Mouse (Mus musculus) neural tube, embryonic 13.5 days (tissue): ENCODE measurements at regions not wholly inside any gene's neighbourhood (a gene's known extent, or its start where the extent isn't known, plus 50 kb on each side); places are given as distances from the start of the nearest gene placed in this dataset.

ENCODE experiments used
- ATAC-seq: fragments of 200-750 bp; cut with Nextera tagmentation; 2 replicates; pipeline ENCODE4 v1.8.0; 2017; ENCODE audit warnings: low read depth, mild to moderate bottlenecking, moderate TSS enrichment, moderate library complexity
- H3K27ac ChIP-seq: fragments of 300-500 bp; sonication (generic); replicated peaks from 2 replicates; pipeline ENCODE4 v1.5.1; 2015; ENCODE audit warnings: moderate library complexity, mild to moderate bottlenecking, inconsistent platforms
- H3K27me3 ChIP-seq: fragments of 300-500 bp; sonication (generic); 2 replicates; pipeline ENCODE4 v1.6.1; 2015; ENCODE audit warnings: mild to moderate bottlenecking, inconsistent platforms
- H3K36me3 ChIP-seq: fragments of 300-500 bp; sonication (generic); 2 replicates; pipeline ENCODE4 v1.6.1; 2015; ENCODE audit warnings: mild to moderate bottlenecking, inconsistent platforms
- H3K4me1 ChIP-seq: fragments of 300-500 bp; sonication (generic); replicated peaks from 2 replicates; pipeline ENCODE4 v1.6.1; 2015; ENCODE audit warnings: inconsistent platforms
- H3K4me2 ChIP-seq: fragments of 300-500 bp; sonication (generic); 2 replicates; pipeline ENCODE4 v1.6.1; 2015; ENCODE audit warnings: inconsistent platforms, mild to moderate bottlenecking, moderate library complexity
- H3K4me3 ChIP-seq: fragments of 300-500 bp; sonication (generic); 2 replicates; pipeline ENCODE4 v1.5.1; 2015; ENCODE audit warnings: mild to moderate bottlenecking, inconsistent platforms
- H3K9ac ChIP-seq: fragments of 300-500 bp; sonication (generic); 2 replicates; pipeline ENCODE4 v1.6.1; 2015; ENCODE audit warnings: moderate library complexity, mild to moderate bottlenecking, inconsistent platforms
- H3K9me3 ChIP-seq: fragments of 300-500 bp; sonication (generic); 2 replicates; pipeline ENCODE4 v1.6.1; 2016; ENCODE audit warnings: inconsistent platforms
- WGBS: fragments of 180-500 bp; shearing (Covaris S2); methylation state at CpG from one replicate; pipeline ENCODE4 v1.1.7; 2015; 5-methylcytosine and 5-hydroxymethylcytosine counted together

GRCm38 (mm10) chr5:119373774-119374700 is 296.4 kb upstream of the Tbx3 start:
- Histone ChIP-seq H3K27me3 (peaks cover 14% of the 10 kb centered on the region; the same call in 1 of the 2 replicates), H3K4me2 (no peak overlapping the region), H3K4me1 (0 out of 2 replicates have a peak, but pooled peaks cover 7% of the 10 kb centered on the region), H3K9me3 (no peaks in the 10 kb centered on the region), H3K36me3 (no peaks in the 10 kb centered on the region), H3K27ac (no peak overlapping the region), H3K4me3 (no peak overlapping the region), H3K9ac (no peak overlapping the region)
- no peak for ATAC-seq
- 86% methylated on average over 24 of the region's 24 CpGs for WGBS

GRCm38 (mm10) chr5:119374861-119375260 is 295.6 kb upstream of the Tbx3 start:
- Histone ChIP-seq H3K27ac (no peak overlapping the region), H3K4me1 (0 out of 2 replicates have a peak, but pooled peaks cover 7% of the 10 kb centered on the region), H3K4me2 (no peak overlapping the region), H3K9ac (no peak overlapping the region), H3K36me3 (no peaks in the 10 kb centered on the region), H3K27me3 (peaks cover 14% of the 10 kb centered on the region; the same call in 1 of the 2 replicates), H3K4me3 (no peak overlapping the region), H3K9me3 (no peaks in the 10 kb centered on the region)
- WGBS: 89% methylated on average over 3 of the region's 3 CpGs
- ATAC-seq: no peak

GRCm38 (mm10) chr5:119378261-119378660 is 292.2 kb upstream of the Tbx3 start:
- no peaks in the 10 kb centered on the region for H3K36me3 ChIP-seq
- no peak overlapping the region for H3K9ac ChIP-seq
- H3K27me3 ChIP-seq: peaks cover 7% of the 10 kb centered on the region; the same call in 1 of the 2 replicates
- no peak overlapping the region for H3K4me2 ChIP-seq
- no peak overlapping the region for H3K27ac ChIP-seq
- H3K4me1 ChIP-seq: no peaks in the 10 kb centered on the region
- H3K4me3 ChIP-seq: no peak overlapping the region
- H3K9me3 ChIP-seq: no peaks in the 10 kb centered on the region; the same call in 1 of the 2 replicates
- 15% methylated on average over 8 of the region's 8 CpGs for WGBS
- no peak for ATAC-seq

DNA sequence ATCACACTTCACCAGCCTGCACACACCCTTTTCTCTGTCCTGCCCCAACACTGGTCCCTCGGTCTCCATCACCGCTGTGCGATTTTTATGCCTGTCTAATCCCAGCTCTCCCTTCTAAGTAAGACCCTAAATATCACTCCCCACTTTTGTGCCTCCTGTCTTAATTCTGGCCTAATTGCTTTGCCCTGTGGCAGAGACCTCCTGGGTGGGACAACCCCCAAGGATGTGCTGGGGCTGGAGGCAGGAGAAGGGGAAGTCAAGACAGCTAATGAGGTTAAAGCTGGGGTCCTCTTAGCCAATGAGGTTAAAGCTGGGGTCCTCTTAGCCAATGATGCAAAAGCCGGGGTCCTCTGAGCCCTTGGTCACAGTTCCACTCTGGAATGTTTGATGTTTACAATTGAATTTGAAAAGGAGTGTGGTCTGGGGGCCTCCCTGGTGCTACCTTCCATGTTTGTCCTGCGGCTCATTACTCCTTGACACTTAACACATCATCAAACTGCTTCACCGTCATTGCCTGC is 290.5 kb upstream of the Tbx3 start:
- Histone ChIP-seq H3K9ac (no peak overlapping the region), H3K36me3 (no peaks in the 10 kb centered on the region), H3K27ac (no peak overlapping the region), H3K4me1 (no peaks in the 10 kb centered on the region), H3K4me2 (no peak overlapping the region), H3K27me3 (peaks cover 7% of the 10 kb centered on the region; the same call in 1 of the 2 replicates), H3K9me3 (no peaks in the 10 kb centered on the region; the same call in 1 of the 2 replicates), H3K4me3 (no peak overlapping the region)
- no peak for ATAC-seq
- 76% methylated on average over 6 of the region's 6 CpGs for WGBS

DNA sequence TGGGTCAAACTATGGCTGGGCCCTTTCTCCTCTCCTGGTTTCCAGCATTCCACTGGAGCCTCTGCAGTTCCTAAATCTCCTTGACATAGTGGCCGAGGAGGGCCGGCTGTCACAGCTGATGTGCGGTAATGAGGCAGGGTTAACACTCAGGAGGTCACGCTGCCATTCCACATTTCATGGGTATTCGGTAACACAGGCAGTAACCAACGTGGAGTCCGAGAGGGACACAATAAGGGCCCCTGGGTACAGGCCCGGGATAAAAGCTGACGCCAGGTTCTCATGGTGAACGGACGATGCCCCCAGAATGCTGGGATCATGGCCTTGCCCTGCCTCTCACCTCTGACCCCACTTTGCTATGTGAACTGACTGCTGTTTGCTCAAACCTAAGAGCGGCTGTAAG is 289.0 kb upstream of the Tbx3 start:
- no peak overlapping the region for H3K27ac ChIP-seq
- WGBS: 20% methylated on average over 12 of the region's 12 CpGs
- H3K4me3 ChIP-seq: no peak overlapping the region
- H3K27me3 ChIP-seq: peaks cover 6% of the 10 kb centered on the region; the same call in 1 of the 2 replicates
- no peaks in the 10 kb centered on the region; the same call in 1 of the 2 replicates for H3K9me3 ChIP-seq
- H3K4me1 ChIP-seq: no peaks in the 10 kb centered on the region
- no peaks in the 10 kb centered on the region for H3K36me3 ChIP-seq
- H3K4me2 ChIP-seq: no peak overlapping the region
- no peak for ATAC-seq
- H3K9ac ChIP-seq: no peak overlapping the region

DNA sequence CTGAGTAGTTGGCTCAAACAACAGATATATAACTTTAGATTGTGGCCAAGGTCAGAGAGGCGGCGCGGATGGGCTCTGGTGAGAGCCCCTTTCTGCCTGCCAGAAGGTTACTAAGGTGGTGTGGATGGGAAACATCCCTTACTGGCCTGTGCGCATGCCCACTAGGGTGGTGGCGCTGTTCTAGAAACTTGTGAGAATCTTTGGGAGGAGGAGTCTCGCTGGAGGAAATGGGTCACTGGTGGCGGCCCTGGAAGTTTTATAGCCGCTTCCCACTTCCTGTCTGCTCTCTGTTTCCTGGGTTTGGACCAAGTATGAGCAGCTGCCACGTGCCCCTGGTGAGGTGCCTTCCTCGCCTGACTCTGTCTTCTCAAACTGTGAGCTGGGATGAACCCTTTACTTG is 285.0 kb upstream of the Tbx3 start:
- no peak overlapping the region for H3K4me2 ChIP-seq
- ATAC-seq: no peak
- 90% methylated on average over 10 of the region's 10 CpGs for WGBS
- H3K9me3 ChIP-seq: no peaks in the 10 kb centered on the region; the same call in 1 of the 2 replicates
- H3K27ac ChIP-seq: no peak overlapping the region
- H3K9ac ChIP-seq: no peak overlapping the region
- H3K4me1 ChIP-seq: no peaks in the 10 kb centered on the region
- no peak overlapping the region for H3K4me3 ChIP-seq
- H3K36me3 ChIP-seq: no peaks in the 10 kb centered on the region
- no peaks in the 10 kb centered on the region for H3K27me3 ChIP-seq

- no peak overlapping the region for H3K9ac ChIP-seq
- no peaks in the 10 kb centered on the region for H3K27me3 ChIP-seq
- 68% methylated on average over 8 of the region's 8 CpGs for WGBS
- ATAC-seq: no peak
- no peaks in the 10 kb centered on the region; the same call in 1 of the 2 replicates for H3K9me3 ChIP-seq
- no peak overlapping the region for H3K4me3 ChIP-seq
- H3K4me1 ChIP-seq: no peaks in the 10 kb centered on the region
- H3K4me2 ChIP-seq: no peak overlapping the region
- H3K36me3 ChIP-seq: no peaks in the 10 kb centered on the region
- no peak overlapping the region for H3K27ac ChIP-seq
Observed at GRCm38 (mm10) chr5:119386821-119387220, 283.6 kb upstream of the Tbx3 start.

DNA sequence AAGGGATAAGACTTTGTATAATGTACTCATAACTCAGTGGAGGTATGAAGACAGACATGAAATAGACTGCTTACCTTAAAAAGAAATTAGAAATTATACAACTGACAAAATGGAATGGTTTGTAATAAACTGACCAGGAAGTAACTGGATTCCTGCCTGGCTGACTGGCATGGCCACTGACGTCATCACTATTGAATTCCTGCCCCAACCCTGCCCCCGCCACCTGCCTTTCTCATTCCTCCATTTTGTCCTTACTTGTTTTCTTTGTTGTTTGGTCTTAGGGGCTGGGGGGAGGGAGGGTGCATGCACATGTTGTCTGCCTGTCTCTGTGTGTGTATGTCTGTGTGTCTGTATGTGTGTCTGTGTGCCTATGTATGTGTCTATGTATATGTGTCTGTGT is 283.2 kb upstream of the Tbx3 start:
- Histone ChIP-seq H3K4me1 (no peaks in the 10 kb centered on the region), H3K36me3 (no peaks in the 10 kb centered on the region), H3K4me2 (no peak overlapping the region), H3K9me3 (no peaks in the 10 kb centered on the region; the same call in 1 of the 2 replicates), H3K27me3 (no peaks in the 10 kb centered on the region), H3K4me3 (no peak overlapping the region), H3K27ac (no peak overlapping the region), H3K9ac (no peak overlapping the region)
- ATAC-seq: no peak
- WGBS: 70% methylated on average over 2 of the region's 2 CpGs

- Histone ChIP-seq H3K9ac (no peak overlapping the region), H3K4me3 (no peak overlapping the region), H3K27me3 (no peaks in the 10 kb centered on the region), H3K27ac (no peak overlapping the region), H3K36me3 (no peaks in the 10 kb centered on the region), H3K4me2 (no peak overlapping the region), H3K9me3 (no peaks in the 10 kb centered on the region), H3K4me1 (no peaks in the 10 kb centered on the region)
- ATAC-seq: no peak
- 51% methylated on average over 5 of the region's 5 CpGs for WGBS
Observed at GRCm38 (mm10) chr5:119388841-119389240, 281.6 kb upstream of the Tbx3 start.

- Histone ChIP-seq H3K4me1 (no peaks in the 10 kb centered on the region), H3K27me3 (no peaks in the 10 kb centered on the region), H3K4me2 (no peak overlapping the region), H3K4me3 (no peak overlapping the region), H3K27ac (no peak overlapping the region), H3K36me3 (no peaks in the 10 kb centered on the region), H3K9me3 (no peaks in the 10 kb centered on the region), H3K9ac (no peak overlapping the region)
- no peak for ATAC-seq
- 86% methylated on average over 9 of the region's 9 CpGs for WGBS
Observed at GRCm38 (mm10) chr5:119389384-119389783, 281.1 kb upstream of the Tbx3 start.

DNA sequence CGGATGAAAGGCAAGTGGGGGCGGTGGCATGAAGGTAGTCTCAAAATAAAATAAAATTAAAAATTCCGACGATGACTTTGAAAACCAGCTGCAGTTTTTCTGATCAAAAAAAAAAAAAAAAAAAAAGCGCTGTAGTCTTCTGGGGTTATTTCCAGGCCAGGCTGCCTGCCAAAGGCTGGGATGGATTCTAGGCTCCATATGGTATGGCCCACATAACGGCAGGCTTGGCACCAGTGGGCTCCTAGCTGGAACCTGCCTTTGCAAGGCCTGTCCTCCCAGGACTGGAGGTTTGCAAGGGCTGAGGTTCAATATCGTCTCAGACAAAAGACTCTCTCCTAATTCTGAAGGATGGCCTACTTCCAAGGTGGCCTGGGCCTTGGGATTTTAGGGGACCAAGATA is 280.6 kb upstream of the Tbx3 start:
- Histone ChIP-seq H3K4me3 (no peak overlapping the region), H3K9ac (no peak overlapping the region), H3K27me3 (no peaks in the 10 kb centered on the region), H3K9me3 (no peaks in the 10 kb centered on the region), H3K4me2 (no peak overlapping the region), H3K27ac (no peak overlapping the region), H3K4me1 (no peaks in the 10 kb centered on the region), H3K36me3 (no peaks in the 10 kb centered on the region)
- 86% methylated on average over 7 of the region's 7 CpGs for WGBS
- ATAC-seq: no peak

GRCm38 (mm10) chr5:119398475-119398874 is 272.0 kb upstream of the Tbx3 start:
- Histone ChIP-seq H3K9ac (no peak overlapping the region), H3K4me2 (no peak overlapping the region), H3K27me3 (no peaks in the 10 kb centered on the region), H3K27ac (no peak overlapping the region), H3K36me3 (no peaks in the 10 kb centered on the region), H3K9me3 (no peaks in the 10 kb centered on the region), H3K4me1 (peaks cover 15% of the 10 kb centered on the region), H3K4me3 (no peak overlapping the region)
- 81% methylated on average over 5 of the region's 5 CpGs for WGBS
- no peak for ATAC-seq
